Mouse (Mus musculus) brown adipose tissue, adult 24 weeks (tissue): ENCODE measurements around the gene Rnf186. TPM values are rescaled to one million over a fixed set of nuclear protein-coding genes. Genes with fewer than 3 reads are reported as not detected.

ENCODE experiments used
- H3K27ac ChIP-seq: fragments of 200-500 bp; replicated peaks from 2 replicates; pipeline ENCODE4 v1.5.1; 2012; ENCODE audit warnings: low read depth, mild to moderate bottlenecking, low read length
- H3K4me1 ChIP-seq: fragments of 200-500 bp; 2 replicates; pipeline ENCODE4 v1.6.1; 2012; ENCODE audit warnings: low read length, mixed read lengths; ENCODE audit not compliant: control insufficient read depth, insufficient read depth, insufficient read length
- H3K4me3 ChIP-seq: fragments of 200-500 bp; 2 replicates; pipeline ENCODE4 v1.5.1; 2012; ENCODE audit warnings: low read depth, mild to moderate bottlenecking, low read length, moderate library complexity; ENCODE audit not compliant: insufficient read depth
- polyA plus RNA-seq: library from polyadenylated mRNA; stranded (reverse); fragments of >200 nt; gene quantifications from 2 replicates; pipeline ENCODE4 v1.2.4, GENCODE M21; 2012; ENCODE audit not compliant: missing spikeins, insufficient read depth, insufficient read length

Gene Rnf186
- polyA plus RNA-seq, 1 experiment = not detected

DNA sequence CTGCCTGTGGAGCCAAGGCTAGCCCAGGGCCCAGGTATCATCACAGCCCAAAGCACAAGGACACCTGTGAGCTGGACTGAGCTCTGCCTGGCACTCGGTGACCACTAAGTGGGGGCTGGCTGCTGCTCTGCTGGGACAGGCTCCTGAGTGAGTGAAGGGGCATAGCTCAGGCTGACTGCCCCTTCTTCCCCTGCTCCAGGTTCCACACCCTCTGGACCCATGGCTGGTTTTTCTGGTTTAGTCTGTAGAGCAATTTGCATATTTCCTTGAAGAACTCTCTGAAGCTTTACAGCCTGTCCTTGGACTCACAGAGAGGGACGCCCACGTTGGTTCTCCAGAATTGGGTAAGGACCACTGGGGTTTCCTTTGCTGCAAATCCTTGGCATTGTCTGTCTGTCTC lies 16.5 kb downstream of the Rnf186 start:
- no peak overlapping the region for H3K27ac ChIP-seq
- H3K4me1 ChIP-seq = 0 out of 2 replicates have a peak, but pooled peaks cover 3% of the 10 kb centered on the region
- no peak overlapping the region for H3K4me3 ChIP-seq

DNA sequence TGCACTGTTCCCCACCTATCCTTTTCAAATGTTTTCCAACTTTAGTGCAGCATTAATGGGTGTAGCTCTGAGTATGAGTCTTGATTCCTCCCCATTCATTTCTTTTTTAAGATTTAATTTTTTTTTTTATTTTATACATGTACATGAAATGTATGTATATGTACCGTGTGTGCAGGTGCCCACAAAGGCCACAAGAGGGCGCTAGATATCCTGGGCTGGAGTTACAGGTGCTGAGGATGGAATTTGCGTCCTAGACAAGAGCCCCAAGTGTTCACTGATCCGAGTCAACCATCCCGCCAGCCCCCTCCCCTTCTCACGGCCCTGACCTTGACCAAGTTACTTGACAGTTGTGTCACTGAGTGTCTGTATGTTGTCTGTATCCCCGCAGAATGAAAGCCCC lies 17.8 kb downstream of the Rnf186 start:
- no peak overlapping the region for H3K4me3 ChIP-seq

DNA sequence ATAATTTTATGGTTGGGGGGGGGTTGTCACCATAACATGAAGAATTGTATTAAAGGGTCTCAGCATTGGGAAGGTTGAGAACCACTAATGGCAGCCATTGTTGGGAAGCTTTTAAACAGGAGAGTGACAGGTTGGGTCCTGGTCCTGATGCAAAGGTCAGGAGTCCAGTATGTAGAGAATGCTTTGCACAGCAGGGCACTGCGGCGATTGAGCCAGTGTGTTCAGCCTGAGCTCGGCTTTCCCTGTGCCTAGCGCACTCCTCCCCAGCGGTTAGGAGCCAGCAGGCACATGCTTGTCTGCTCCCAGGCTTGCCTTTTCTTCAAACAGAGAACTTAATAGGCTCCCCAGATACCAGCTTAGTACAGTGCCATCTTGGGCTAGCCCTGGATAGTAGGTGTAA lies 19.4 kb downstream of the Rnf186 start:
- Histone ChIP-seq H3K4me3 (no peak overlapping the region), H3K4me1 (no peaks in the 10 kb centered on the region), H3K27ac (no peak overlapping the region)

More for the DNA sequence above, 17.8 kb downstream of the Rnf186 start:
- H3K27ac ChIP-seq = no peak overlapping the region
- 0 out of 2 replicates have a peak, but pooled peaks cover 3% of the 10 kb centered on the region for H3K4me1 ChIP-seq

DNA sequence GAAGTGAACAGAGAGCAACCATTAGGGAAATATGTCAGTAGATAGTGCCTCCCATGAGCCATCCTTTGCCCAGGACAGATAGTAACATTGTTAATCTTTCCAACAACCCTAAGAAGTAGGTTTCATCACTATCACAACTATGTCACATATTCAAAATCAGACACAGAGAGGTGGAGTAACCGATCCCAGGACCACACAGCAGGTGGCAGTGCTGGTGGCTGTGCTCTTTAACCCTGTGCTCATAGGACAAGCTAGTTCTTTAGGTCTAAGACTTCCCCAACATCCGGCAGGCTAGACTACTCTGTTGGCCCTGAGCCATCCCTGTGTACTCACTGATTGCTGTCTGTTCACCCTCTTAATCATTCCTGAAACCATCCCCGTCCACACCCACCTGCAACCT lies 27.5 kb downstream of the Rnf186 start:
- H3K27ac ChIP-seq = no peak overlapping the region

DNA sequence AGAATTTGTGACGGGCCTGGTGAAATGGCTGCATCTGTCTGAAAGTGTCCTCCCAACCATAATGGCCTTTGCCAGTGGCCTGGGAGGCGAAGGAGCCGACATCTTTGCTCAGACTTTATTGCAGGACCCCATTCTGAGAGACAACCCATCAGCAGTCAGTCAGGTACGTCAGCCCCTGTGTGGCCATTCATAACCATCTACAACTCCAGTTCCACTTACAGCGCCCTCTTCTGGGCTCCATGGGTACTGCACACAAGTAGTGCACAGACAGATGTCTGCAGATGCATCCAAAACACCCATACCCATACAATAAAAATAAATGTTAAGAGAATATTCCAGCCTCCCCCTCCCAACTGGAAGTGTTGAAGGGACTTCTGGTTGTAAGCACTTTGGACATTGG lies 29.5 kb downstream of the Rnf186 start:
- Histone ChIP-seq H3K4me1 (no peaks in the 10 kb centered on the region), H3K27ac (no peak overlapping the region), H3K4me3 (no peak overlapping the region)

More for the DNA sequence above, 27.5 kb downstream of the Rnf186 start:
- Histone ChIP-seq H3K4me1 (no peaks in the 10 kb centered on the region), H3K4me3 (no peak overlapping the region)

DNA sequence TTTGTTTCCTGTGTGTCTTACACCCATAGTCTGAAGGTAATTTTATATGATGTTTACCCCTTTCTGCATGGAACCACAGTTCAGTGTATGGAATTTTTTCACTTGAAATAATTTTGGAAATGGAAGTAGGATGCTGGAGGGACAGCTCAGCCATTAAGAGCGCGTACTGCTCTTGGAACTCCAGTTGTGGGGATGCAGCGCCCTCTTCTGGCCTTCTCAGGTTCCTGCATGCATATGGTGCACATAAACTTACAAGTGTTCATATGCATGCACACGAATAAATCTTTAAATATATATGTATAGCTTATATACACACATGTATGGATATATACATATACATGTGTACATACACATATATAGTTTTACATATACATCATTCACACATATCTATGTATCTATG lies 30.2 kb downstream of the Rnf186 start:
- Histone ChIP-seq H3K4me1 (no peaks in the 10 kb centered on the region), H3K27ac (no peak overlapping the region), H3K4me3 (no peak overlapping the region)

DNA sequence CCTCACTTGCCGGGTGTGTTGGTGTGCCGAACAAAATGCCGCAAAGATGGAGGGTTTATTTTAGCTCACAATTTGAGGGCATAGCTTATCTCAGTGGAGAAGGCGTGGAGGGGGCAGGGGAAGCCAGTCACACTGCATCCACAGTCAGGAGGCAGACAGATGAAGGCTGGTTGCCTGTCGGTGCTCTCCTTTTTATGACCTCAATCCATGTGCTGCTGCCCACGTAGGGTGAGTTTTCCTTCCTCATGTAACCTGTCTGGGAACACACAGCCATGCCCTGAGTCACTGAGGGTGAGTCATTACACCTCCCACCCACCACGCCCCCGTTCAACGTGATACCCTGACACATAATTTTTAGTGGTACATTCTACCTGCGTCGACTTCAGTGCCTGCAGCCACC lies 31.7 kb downstream of the Rnf186 start:
- Histone ChIP-seq H3K4me1 (no peaks in the 10 kb centered on the region), H3K4me3 (no peak overlapping the region), H3K27ac (no peak overlapping the region)

DNA sequence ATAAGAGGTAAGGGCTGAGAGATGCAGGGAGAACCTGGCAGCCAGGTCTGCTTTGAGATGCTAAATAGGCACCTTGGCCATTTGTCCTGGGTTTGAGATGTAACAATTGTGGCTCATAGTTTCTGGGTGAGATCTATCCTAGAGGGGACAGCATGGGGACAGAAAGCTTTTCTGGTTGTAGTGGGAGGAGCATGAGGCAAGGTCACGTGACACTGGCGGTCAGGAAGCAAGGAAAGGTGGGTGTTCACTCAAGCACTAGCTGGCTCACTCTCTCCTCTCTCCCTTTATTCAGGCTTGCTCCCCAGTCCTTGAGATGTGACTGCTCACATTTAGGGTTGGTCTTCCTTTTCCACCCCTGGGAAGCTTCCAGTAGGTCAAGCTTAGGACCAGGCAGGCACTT lies 34.1 kb downstream of the Rnf186 start:
- Histone ChIP-seq H3K4me1 (no peaks in the 10 kb centered on the region), H3K27ac (no peak overlapping the region)

DNA sequence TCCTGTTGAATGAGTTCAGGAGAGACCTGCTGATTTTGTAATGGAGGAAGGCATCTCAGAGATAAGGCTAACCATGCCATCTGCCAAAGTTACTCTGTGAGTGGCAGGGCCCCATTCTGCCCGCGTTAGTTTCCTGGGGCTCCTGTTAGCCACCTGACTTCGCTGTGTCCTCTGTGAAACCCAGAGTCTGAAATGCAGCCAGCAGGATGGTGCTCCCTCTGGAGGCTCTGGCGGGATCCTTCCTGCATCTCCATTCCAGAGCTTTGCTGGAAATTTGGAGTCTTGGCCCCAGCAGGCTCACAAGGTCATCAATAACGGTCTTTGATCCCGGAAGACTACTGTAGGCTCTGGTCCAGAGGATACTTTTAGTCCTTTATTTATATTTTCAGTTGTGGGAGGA lies 34.5 kb downstream of the Rnf186 start:
- Histone ChIP-seq H3K4me1 (no peaks in the 10 kb centered on the region), H3K27ac (no peak overlapping the region), H3K4me3 (no peak overlapping the region)

More for the DNA sequence above, 34.1 kb downstream of the Rnf186 start:
- no peak overlapping the region for H3K4me3 ChIP-seq

DNA sequence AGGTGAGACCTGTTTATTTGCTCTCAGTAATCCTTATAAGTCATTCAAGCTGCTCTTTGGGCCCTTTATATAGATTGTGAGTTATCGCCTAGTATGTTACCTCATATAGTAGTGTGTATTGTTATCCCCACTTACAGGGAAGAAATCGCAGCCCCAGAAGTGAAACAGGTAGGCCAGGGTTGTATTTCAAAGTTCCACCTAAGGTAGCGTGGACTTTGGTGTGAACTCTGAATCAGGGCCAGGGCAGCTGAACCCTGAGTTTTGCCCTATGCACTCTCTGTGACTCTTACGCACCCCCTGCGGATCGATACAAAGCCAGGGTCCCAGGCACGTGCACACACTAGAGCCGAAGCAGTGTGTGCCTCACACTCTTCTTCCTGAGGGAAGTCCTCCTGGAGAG lies 37.2 kb downstream of the Rnf186 start:
- Histone ChIP-seq H3K4me3 (no peak overlapping the region), H3K27ac (no peak overlapping the region), H3K4me1 (no peaks in the 10 kb centered on the region)

DNA sequence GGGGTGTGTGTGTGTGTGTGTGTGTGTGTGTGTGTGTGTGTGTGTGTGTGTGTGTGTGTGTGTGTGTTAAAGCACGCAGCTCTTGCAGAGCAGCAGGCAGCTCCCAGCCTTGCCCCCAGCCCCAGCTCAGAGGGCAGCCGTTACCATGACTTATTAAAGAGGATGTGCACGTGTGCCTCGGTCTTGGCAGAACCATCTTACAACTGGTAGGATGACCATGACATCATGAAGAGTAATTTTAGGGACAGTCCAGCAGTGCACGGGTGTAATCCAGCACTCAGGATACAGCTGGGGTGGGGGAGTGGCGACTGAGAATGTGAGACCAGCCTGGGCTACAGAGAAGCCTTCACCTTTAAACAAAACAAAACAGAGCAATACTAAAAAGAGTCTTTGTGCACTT lies 38.3 kb downstream of the Rnf186 start:
- no peaks in the 10 kb centered on the region for H3K4me1 ChIP-seq
- H3K4me3 ChIP-seq = no peak overlapping the region

DNA sequence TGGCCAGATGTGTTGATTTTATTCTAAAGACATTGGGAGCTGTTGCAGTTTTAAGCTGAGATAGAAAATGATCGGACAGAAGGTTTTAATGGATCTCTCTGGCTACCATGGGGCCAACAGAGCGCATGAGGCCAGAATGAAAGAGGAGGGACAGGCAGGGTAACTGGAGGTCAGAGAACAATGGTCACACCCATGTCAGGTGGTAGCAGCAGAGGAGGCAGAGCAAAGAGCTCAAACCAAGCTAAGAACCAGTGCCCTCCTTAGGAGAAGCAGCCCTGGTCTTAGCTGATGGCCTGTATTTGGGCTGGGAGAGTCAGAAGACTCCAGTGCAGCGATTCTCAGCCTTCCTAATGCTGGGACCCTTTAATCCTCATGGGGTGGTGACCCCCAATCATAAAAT lies 40.4 kb downstream of the Rnf186 start:
- H3K4me3 ChIP-seq = no peak overlapping the region
- no peak overlapping the region for H3K27ac ChIP-seq
- no peaks in the 10 kb centered on the region for H3K4me1 ChIP-seq

More for the DNA sequence above, 38.3 kb downstream of the Rnf186 start:
- H3K27ac ChIP-seq = no peak overlapping the region

DNA sequence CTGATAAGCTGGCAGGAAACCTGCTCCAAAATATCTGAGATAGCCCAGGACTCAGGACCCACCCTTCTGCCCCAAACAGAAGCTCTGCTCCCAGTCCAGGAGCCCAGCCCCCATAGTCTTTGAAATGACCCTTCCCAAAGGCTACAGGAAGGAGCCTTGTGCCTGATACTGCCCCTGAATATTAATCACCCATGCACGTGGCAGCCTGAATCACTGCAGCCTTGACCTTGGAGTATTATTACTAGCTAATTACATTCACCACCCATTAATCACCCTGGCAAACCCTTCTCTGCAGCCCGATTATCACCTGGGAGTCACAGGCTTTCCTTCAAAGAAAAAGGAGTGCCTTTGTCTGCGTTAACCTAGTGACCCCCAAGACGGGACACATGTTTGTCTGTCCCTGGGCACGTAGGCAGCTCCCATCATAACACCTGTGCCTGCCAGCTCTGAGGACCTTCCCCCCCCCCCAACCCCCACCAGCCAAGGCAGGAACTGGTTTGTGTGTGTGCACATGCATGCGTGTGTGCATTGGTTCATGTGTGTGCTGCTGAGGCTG lies 41.1 kb downstream of the Rnf186 start:
- H3K27ac ChIP-seq = no peak overlapping the region
- H3K4me1 ChIP-seq = no peaks in the 10 kb centered on the region
- no peak overlapping the region for H3K4me3 ChIP-seq

DNA sequence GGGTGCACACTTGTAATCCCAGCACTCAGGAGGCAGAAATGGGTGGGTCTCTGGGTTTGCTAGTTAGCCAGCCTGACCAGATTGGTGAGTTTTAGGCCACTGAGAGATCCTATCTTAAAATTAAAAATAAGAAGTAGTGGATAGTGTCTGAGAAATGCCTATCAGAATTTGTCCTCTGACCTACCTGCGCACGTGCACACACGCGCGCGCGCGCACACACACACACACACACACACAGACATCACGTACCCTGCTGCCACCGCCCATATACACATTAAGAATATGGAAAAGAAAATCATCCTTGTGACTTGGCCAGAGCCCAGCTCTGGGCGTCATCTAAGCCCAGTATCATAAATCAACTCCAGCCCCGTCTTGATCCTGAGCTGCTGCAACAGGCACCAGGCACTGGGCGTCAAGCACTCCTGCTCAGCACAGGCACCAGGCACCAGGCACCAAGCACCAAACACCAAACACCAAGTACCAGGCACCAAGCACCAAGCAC lies 44.3 kb downstream of the Rnf186 start:
- Histone ChIP-seq H3K4me1 (no peaks in the 10 kb centered on the region), H3K4me3 (no peak overlapping the region), H3K27ac (no peak overlapping the region)

DNA sequence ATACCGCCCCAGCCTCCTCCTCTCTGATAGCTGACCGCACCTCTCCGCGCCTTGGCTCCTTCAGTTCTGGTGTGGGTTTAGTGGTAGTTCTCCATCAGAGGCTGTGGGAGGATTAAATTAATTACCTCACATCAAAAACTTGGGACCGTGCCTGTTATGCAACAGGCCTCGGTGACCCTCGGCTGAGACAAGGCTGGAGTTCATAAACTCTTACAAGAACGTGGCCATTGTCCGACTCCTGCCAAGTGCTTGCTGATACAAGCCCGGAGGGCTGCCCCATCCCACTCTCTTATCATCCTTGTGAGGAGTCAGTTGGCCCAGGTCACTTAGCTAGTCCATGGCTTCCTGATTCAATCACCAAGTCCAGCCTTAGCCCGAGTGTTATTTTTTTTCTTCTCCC lies 46.4 kb downstream of the Rnf186 start:
- Histone ChIP-seq H3K4me1 (no peaks in the 10 kb centered on the region), H3K27ac (no peak overlapping the region), H3K4me3 (no peak overlapping the region)

DNA sequence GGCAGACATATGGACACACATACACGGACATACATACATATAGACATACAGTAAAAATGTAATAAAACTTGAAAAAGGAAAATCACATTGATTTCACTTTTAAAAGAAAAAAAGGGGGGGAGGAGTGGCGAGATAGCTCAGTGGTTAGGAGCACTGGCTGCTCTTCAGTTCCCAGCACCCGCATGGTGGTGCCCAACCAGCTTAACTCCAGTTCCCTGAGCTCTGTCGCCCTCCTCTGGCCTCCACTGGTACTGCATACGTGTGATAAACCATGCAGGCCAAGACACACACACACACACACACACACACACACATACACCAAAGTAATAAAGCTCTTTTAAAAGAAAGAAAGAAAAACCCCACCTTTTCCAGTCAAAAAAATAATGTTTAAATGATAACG lies 47.9 kb downstream of the Rnf186 start:
- Histone ChIP-seq H3K4me1 (no peaks in the 10 kb centered on the region), H3K27ac (no peak overlapping the region), H3K4me3 (no peak overlapping the region)
